Mouse (Mus musculus) cerebellum, adult (tissue): ENCODE data around the gene Rapgef4.
"Not testable (repeated sequence)": the region's sequence is repeated elsewhere in the genome, so short reads cannot be mapped to it uniquely, and the experiment has no call there.

ENCODE experiments used
- ATAC-seq: cut with Nextera tagmentation; 2 replicates; pipeline ENCODE4 v1.9.2; 2017; ENCODE audit warnings: mild to moderate bottlenecking, moderate library complexity, mixed read lengths; ENCODE audit not compliant: insufficient number of reproducible peaks, low FRiP score, low TSS enrichment

The Rapgef4 gene

DNA sequence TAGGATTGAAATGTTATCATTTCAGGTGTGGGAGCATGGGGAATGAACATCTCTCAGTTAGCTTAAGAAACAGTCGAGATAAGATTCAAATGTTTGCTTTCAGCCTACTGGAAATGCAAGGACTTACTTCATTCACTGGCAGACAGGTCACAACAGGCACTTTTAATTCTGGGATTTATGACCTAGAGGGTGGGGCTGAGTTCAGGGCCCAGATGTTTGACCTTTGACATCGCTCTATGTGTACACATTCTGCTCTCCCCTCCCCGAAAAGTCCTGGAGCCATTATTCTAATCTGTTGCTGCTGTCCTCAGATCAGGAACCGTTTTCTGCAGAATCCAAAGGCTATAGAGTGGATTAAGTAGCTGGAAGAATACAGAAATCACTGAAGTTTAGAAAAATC lies 81.9 kb downstream of the Rapgef4 start:
- ATAC-seq = no peak

GRCm38 (mm10) chr2:72068505-72068904 lies 87.5 kb downstream of the Rapgef4 start:
- no peak for ATAC-seq

DNA sequence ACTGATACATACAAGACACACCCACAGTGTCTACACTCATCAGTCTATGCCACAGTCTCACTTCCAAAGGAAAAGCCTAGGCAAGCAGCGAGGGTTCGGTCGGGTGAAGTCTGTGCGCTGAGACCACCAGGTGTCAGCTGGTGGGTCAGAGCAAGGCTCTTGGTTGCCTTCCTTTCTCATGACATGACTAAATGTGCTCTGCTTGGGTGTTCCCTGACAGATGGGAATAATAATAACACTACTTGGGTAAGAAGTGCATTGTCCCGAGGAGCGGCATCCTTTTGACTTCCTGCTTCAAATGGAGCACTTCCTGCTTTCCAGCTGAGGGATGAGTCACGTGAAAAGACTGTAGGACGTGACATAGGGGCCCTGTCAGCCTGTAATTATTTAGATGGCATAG lies 89.0 kb downstream of the Rapgef4 start:
- ATAC-seq = no peak

DNA sequence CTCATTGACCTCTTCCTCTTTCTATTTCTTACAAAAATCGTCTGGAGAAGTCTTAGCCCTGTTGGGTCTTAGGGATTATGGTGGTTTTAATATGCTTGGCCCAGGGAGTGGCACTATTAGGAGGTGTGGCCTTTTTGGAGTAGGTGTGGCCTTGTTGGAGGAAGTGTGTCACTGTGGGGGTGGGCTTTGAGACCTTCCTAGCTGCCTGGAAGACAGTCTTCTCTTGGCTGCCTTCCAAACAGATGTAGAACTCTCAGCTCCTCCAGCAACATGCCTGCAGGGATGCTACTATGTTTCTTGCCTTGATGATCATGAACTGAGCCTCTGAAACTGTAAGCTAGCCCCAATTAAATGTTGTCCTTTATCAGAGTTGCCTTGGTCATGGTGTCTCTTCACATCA lies 92.1 kb downstream of the Rapgef4 start:
- ATAC-seq = not testable (repeated sequence)

- no peak for ATAC-seq
These were observed 94.0 kb downstream of the Rapgef4 start for GRCm38 (mm10) chr2:72074999-72075561.

GRCm38 (mm10) chr2:72077490-72078139 lies 96.6 kb downstream of the Rapgef4 start:
- ATAC-seq = no peak

DNA sequence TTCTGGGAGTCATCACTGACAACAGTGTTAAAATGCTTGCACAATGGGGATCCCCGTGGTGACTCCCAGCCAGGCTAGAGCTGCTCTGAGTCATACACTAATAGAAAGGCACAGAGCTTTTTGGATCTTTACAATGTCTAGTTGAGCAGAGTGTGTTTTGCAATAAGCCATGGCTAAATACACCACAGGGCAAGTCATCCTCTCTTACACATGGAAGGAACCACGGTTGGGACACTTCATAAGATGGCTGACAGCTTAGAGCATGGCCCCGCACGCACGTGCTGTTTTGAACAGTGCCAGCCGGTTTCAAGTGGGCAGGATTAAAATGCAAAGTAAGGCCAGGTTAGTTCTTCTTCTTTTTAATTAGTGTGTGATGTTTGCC lies 97.1 kb downstream of the Rapgef4 start:
- ATAC-seq = no peak; the same call in 1 of the 2 replicates

- no peak for ATAC-seq
These were observed 98.1 kb downstream of the Rapgef4 start for GRCm38 (mm10) chr2:72079110-72079509.

GRCm38 (mm10) chr2:72082846-72083245 lies 101.8 kb downstream of the Rapgef4 start:
- ATAC-seq = no peak

- no peak for ATAC-seq
These were observed 107.8 kb downstream of the Rapgef4 start for GRCm38 (mm10) chr2:72088886-72089285.

DNA sequence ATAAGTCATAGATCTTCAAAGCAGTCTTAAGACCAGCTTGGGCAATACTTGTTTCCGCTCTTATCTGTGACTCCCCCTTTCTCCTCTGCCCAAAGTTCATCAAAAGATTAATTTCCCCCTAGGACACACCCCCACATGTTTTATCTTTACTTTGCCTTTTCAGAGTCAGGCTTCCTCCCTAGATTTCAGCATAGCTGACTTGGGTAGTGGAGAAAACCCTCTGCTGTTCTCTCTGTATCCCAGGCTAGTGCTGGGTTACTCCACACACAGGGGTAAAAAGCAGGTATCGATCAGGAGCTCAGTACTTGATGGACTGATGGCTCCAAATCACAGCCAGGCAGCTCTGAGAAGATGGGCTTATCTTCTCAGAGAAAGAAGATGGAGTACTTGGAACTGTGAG lies 109.0 kb downstream of the Rapgef4 start:
- no peak for ATAC-seq

DNA sequence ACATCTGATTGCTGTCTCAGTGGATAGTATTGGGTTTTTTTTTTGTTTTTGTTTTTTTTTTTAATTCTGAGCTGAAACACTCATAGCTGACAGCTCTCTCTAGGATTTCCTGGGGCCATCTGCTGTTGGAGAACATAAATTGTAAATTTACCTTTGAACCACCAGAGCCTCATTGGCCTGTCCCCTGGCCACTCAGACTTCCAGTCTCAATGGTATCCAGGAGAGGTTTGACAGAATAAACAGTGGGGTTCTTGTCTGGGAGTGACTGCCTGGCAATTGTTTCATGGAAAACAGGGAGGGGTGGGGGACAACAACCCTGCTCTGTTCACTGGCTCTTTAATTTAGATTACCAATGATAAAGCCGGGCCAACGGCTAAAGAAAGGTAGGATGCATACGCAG lies 111.0 kb downstream of the Rapgef4 start:
- peak; percentile 41 for ATAC-seq

DNA sequence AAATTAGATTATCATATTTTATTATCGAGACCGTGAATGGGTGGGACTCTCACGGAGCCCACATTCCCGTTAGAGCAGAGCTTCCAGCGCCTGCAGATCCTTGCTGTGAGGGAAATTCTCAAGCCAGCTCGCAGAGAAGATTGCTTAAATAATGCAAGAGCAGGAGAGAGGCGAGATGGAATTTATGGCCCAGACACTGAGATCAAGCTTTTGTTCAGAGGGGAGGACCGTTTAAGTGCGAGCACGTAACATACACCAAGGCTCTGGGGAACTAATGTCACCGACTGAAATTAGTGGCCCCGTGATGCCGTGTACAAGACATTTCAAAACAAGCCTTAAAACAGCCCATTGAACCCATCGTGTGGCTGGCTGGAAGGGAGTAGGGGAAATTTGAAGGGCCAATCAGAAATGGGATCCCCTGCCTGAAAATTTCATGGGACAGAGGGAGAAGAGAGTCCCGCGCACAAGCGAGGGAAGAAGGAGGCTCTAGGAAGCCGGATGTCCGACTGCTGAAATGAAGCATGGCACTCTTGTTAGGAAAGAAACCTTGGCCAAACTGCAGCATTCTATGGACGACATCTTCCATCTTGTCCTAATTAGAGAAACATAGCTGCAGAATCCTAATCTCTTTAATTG lies 112.5 kb downstream of the Rapgef4 start:
- ATAC-seq = no peak

GRCm38 (mm10) chr2:72094038-72094437 lies 113.0 kb downstream of the Rapgef4 start:
- no peak for ATAC-seq

GRCm38 (mm10) chr2:72094446-72094845 lies 113.4 kb downstream of the Rapgef4 start:
- no peak for ATAC-seq

GRCm38 (mm10) chr2:72095002-72095401 lies 114.0 kb downstream of the Rapgef4 start:
- no peak for ATAC-seq

- ATAC-seq = no peak
These were observed 115.3 kb downstream of the Rapgef4 start for GRCm38 (mm10) chr2:72096345-72096744.

DNA sequence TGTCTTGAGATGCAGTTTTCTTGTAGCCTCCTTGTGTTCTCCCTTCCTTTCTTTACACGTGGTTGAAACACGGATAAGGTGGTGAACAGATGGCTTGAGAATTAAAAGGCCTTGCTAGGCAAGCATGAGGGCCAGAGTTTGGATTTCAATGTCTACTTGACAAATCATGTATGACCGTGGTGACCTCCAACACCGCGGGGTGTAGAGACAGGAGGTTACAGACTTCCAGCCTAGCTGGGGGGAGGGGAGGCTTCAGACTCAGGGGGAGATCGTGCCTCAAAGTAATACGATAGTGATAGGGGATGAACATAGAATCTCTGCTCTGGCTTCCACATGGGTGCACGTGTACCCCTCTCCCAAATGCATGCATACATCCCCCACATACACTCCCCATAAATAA lies 117.3 kb downstream of the Rapgef4 start:
- ATAC-seq = no peak

DNA sequence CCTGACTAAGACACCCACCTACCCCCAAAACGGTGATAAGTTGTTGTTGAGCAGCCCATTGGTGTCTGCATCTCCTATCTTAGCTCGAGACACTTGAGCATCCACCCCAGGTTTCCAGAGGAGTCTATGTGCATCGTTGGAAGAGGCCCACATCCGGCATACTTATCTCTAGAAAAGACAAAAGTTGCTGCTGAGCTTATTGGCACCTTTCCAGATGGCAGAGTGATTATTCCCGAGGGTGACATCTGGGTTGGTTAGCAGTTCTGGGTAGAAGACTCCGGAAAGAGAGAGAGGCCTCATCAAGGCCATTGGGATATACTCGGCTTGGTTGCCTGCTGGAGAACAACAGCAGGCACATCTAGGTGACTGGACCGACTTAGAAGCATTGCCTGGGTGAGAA lies 123.6 kb downstream of the Rapgef4 start:
- no peak for ATAC-seq

- 0 out of 2 replicates have a peak, but pooled peaks have one; percentile 31 for ATAC-seq
These were observed 126.6 kb downstream of the Rapgef4 start for GRCm38 (mm10) chr2:72107525-72108180.
